Mouse (Mus musculus): ENCODE results near the gene Trmt44. TPM values are rescaled to one million over a fixed set of nuclear protein-coding genes. Genes with fewer than 3 reads are reported as not detected.

Gene Trmt44
- polyA plus RNA-seq, 1 experiment from 2014 or later, result 6.9 TPM

- Histone ChIP-seq H3K27ac (replicated peaks; ENCODE audit: low read depth, low read length) (no peak overlapping the region), H3K27me3 (ENCODE audit: control insufficient read depth, insufficient read depth, low read length) (no peaks in the 10 kb centered on the region), H3K4me2 (ENCODE audit: low read depth, low read length) (no peak overlapping the region), H3K36me3 (replicated peaks; ENCODE audit: control insufficient read depth, insufficient read depth, low read depth, low read length) (no peaks in the 10 kb centered on the region), H3K9me3 (replicated peaks; ENCODE audit: control insufficient read depth, low read length) (no peaks in the 10 kb centered on the region), H3K4me1 (ENCODE audit: control insufficient read depth, insufficient read depth, low read length) (no peaks in the 10 kb centered on the region), H3K9ac (replicated peaks; ENCODE audit: low read length) (no peak overlapping the region), H3K4me3 (ENCODE audit: low read depth, low read length) (no peak overlapping the region)
- DNase-seq (ENCODE audit: low spot score) (no peak), ATAC-seq (replicated peaks; ENCODE audit: insufficient number of reproducible peaks, low FRiP score, low TSS enrichment, low read depth) (no peak; the same call in 1 of the 2 replicates)
- 56% methylated on average over 1 of the region's 1 CpGs for WGBS
Measured at GRCm38 (mm10) chr5:35537474-35537873, 37.4 kb downstream of the Trmt44 start.

GRCm38 (mm10) chr5:35536271-35536670, 38.6 kb downstream of the Trmt44 start:
- WGBS, result 69% methylated on average over 3 of the region's 3 CpGs
- peak; percentile 40 for DNase-seq (ENCODE audit: low spot score)
- Histone ChIP-seq H3K4me1 (ENCODE audit: control insufficient read depth, insufficient read depth, low read length) (no peaks in the 10 kb centered on the region), H3K9ac (replicated peaks; ENCODE audit: low read length) (no peak overlapping the region), H3K9me3 (replicated peaks; ENCODE audit: control insufficient read depth, low read length) (no peaks in the 10 kb centered on the region), H3K4me2 (ENCODE audit: low read depth, low read length) (no peak overlapping the region), H3K27me3 (ENCODE audit: control insufficient read depth, insufficient read depth, low read length) (no peaks in the 10 kb centered on the region), H3K4me3 (ENCODE audit: low read depth, low read length) (no peak overlapping the region), H3K27ac (replicated peaks; ENCODE audit: low read depth, low read length) (no peak overlapping the region), H3K36me3 (replicated peaks; ENCODE audit: control insufficient read depth, insufficient read depth, low read depth, low read length) (no peaks in the 10 kb centered on the region)
- no peak for ATAC-seq (replicated peaks; ENCODE audit: insufficient number of reproducible peaks, low FRiP score, low TSS enrichment, low read depth)

- 10% methylated on average over 10 of the region's 10 CpGs for WGBS
- Histone ChIP-seq H3K27me3 (ENCODE audit: control insufficient read depth, insufficient read depth, low read length) (no peaks in the 10 kb centered on the region), H3K9ac (replicated peaks; ENCODE audit: low read length) (no peak overlapping the region), H3K4me3 (ENCODE audit: low read depth, low read length) (no peak overlapping the region), H3K4me2 (ENCODE audit: low read depth, low read length) (no peak overlapping the region), H3K9me3 (replicated peaks; ENCODE audit: control insufficient read depth, low read length) (no peaks in the 10 kb centered on the region), H3K36me3 (replicated peaks; ENCODE audit: control insufficient read depth, insufficient read depth, low read depth, low read length) (no peaks in the 10 kb centered on the region), H3K4me1 (ENCODE audit: control insufficient read depth, insufficient read depth, low read length) (no peaks in the 10 kb centered on the region), H3K27ac (replicated peaks; ENCODE audit: low read depth, low read length) (no peak overlapping the region)
- ATAC-seq (replicated peaks; ENCODE audit: insufficient number of reproducible peaks, low FRiP score, low TSS enrichment, low read depth), result no peak
- DNase-seq (ENCODE audit: low spot score), result peak; percentile 70
Measured at GRCm38 (mm10) chr5:35531586-35531985, 43.3 kb downstream of the Trmt44 start.

- Histone ChIP-seq H3K9ac (replicated peaks; ENCODE audit: low read length) (no peak overlapping the region), H3K4me1 (ENCODE audit: control insufficient read depth, insufficient read depth, low read length) (no peaks in the 10 kb centered on the region; the same call in 1 of the 2 replicates), H3K9me3 (replicated peaks; ENCODE audit: control insufficient read depth, low read length) (no peaks in the 10 kb centered on the region), H3K27me3 (ENCODE audit: control insufficient read depth, insufficient read depth, low read length) (no peaks in the 10 kb centered on the region), H3K36me3 (replicated peaks; ENCODE audit: control insufficient read depth, insufficient read depth, low read depth, low read length) (no peaks in the 10 kb centered on the region), H3K27ac (replicated peaks; ENCODE audit: low read depth, low read length) (no peak overlapping the region), H3K4me2 (ENCODE audit: low read depth, low read length) (no peak overlapping the region), H3K4me3 (ENCODE audit: low read depth, low read length) (no peak overlapping the region)
- ATAC-seq (replicated peaks; ENCODE audit: insufficient number of reproducible peaks, low FRiP score, low TSS enrichment, low read depth), result no peak
- 14% methylated on average over 4 of the region's 4 CpGs for WGBS
- peak; percentile 77 for DNase-seq (ENCODE audit: low spot score)
Measured at GRCm38 (mm10) chr5:35530442-35530841, 44.4 kb downstream of the Trmt44 start.

GRCm38 (mm10) chr5:35525469-35526123, 49.3 kb downstream of the Trmt44 start, which contains the start of gene Cpz:
Cpz (minus strand) TSS chr5:35525698.
- no peaks in the 10 kb centered on the region for H3K36me3 ChIP-seq (replicated peaks; ENCODE audit: control insufficient read depth, insufficient read depth, low read depth, low read length)
- no peak within 1 kb of the TSS for H3K27ac ChIP-seq (replicated peaks; ENCODE audit: low read depth, low read length)
- no peaks in the 10 kb centered on the region for H3K9me3 ChIP-seq (replicated peaks; ENCODE audit: control insufficient read depth, low read length)
- H3K9ac ChIP-seq (replicated peaks; ENCODE audit: low read length), result peak within 1 kb of the TSS; percentile 60
- peak within 1 kb of the TSS; percentile 89 for H3K4me2 ChIP-seq (ENCODE audit: low read depth, low read length)
- H3K4me3 ChIP-seq (ENCODE audit: low read depth, low read length), result peak within 1 kb of the TSS; percentile 36
- DNase-seq (ENCODE audit: low spot score) (peak; percentile 92), ATAC-seq (replicated peaks; ENCODE audit: insufficient number of reproducible peaks, low FRiP score, low TSS enrichment, low read depth) (peak; percentile 86)
- 2% methylated on average over 28 of the region's 29 CpGs for WGBS
- H3K4me1 ChIP-seq (ENCODE audit: control insufficient read depth, insufficient read depth, low read length), result no peaks in the 10 kb centered on the region; the same call in none of the 2 replicates
- H3K27me3 ChIP-seq (ENCODE audit: control insufficient read depth, insufficient read depth, low read length), result peaks cover 2% of the 10 kb centered on the region; the same call in 1 of the 2 replicates

GRCm38 (mm10) chr5:35524381-35524780, 50.5 kb downstream of the Trmt44 start:
- Histone ChIP-seq H3K27me3 (ENCODE audit: control insufficient read depth, insufficient read depth, low read length) (peaks cover 2% of the 10 kb centered on the region; the same call in 1 of the 2 replicates), H3K27ac (replicated peaks; ENCODE audit: low read depth, low read length) (0 out of 2 replicates have a peak overlapping the region, but pooled peaks have one; percentile 20)

GRCm38 (mm10) chr5:35523735-35524134, 51.1 kb downstream of the Trmt44 start:
- H3K4me3 ChIP-seq (ENCODE audit: low read depth, low read length), result no peak overlapping the region
- no peaks in the 10 kb centered on the region; the same call in none of the 2 replicates for H3K4me1 ChIP-seq (ENCODE audit: control insufficient read depth, insufficient read depth, low read length)
- no peak overlapping the region for H3K9ac ChIP-seq (replicated peaks; ENCODE audit: low read length)
- H3K27ac ChIP-seq (replicated peaks; ENCODE audit: low read depth, low read length), result no peak overlapping the region
- WGBS, result 1% methylated on average over 5 of the region's 5 CpGs
- ATAC-seq (replicated peaks; ENCODE audit: insufficient number of reproducible peaks, low FRiP score, low TSS enrichment, low read depth) (0 out of 2 replicates have a peak, but pooled peaks have one; percentile 20), DNase-seq (ENCODE audit: low spot score) (peak; percentile 88)
- H3K4me2 ChIP-seq (ENCODE audit: low read depth, low read length), result no peak overlapping the region
- H3K36me3 ChIP-seq (replicated peaks; ENCODE audit: control insufficient read depth, insufficient read depth, low read depth, low read length), result no peaks in the 10 kb centered on the region
- H3K27me3 ChIP-seq (ENCODE audit: control insufficient read depth, insufficient read depth, low read length), result peaks cover 2% of the 10 kb centered on the region; the same call in 1 of the 2 replicates
- no peaks in the 10 kb centered on the region for H3K9me3 ChIP-seq (replicated peaks; ENCODE audit: control insufficient read depth, low read length)

More at GRCm38 (mm10) chr5:35524381-35524780, 50.5 kb downstream of the Trmt44 start:
- no peaks in the 10 kb centered on the region; the same call in none of the 2 replicates for H3K4me1 ChIP-seq (ENCODE audit: control insufficient read depth, insufficient read depth, low read length)
- no peaks in the 10 kb centered on the region for H3K36me3 ChIP-seq (replicated peaks; ENCODE audit: control insufficient read depth, insufficient read depth, low read depth, low read length)
- H3K9me3 ChIP-seq (replicated peaks; ENCODE audit: control insufficient read depth, low read length), result no peaks in the 10 kb centered on the region
- H3K4me3 ChIP-seq (ENCODE audit: low read depth, low read length), result no peak overlapping the region
- DNase-seq (ENCODE audit: low spot score), result peak; percentile 35
- H3K9ac ChIP-seq (replicated peaks; ENCODE audit: low read length), result no peak overlapping the region
- peak overlapping the region; percentile 89; the same call in 1 of the 2 replicates for H3K4me2 ChIP-seq (ENCODE audit: low read depth, low read length)
- 66% methylated on average over 2 of the region's 2 CpGs for WGBS
- ATAC-seq (replicated peaks; ENCODE audit: insufficient number of reproducible peaks, low FRiP score, low TSS enrichment, low read depth), result no peak

GRCm38 (mm10) chr5:35516781-35517180, 58.1 kb downstream of the Trmt44 start:
- H3K4me3 ChIP-seq (ENCODE audit: low read depth, low read length), result no peak overlapping the region

More at GRCm38 (mm10) chr5:35516781-35517180, 58.1 kb downstream of the Trmt44 start:
- 83% methylated on average over 11 of the region's 11 CpGs for WGBS
- H3K4me1 ChIP-seq (ENCODE audit: control insufficient read depth, insufficient read depth, low read length), result no peaks in the 10 kb centered on the region
- H3K36me3 ChIP-seq (replicated peaks; ENCODE audit: control insufficient read depth, insufficient read depth, low read depth, low read length), result no peaks in the 10 kb centered on the region
- H3K27ac ChIP-seq (replicated peaks; ENCODE audit: low read depth, low read length), result no peak overlapping the region
- H3K4me2 ChIP-seq (ENCODE audit: low read depth, low read length), result no peak overlapping the region
- DNase-seq (ENCODE audit: low spot score), result no peak
- ATAC-seq (replicated peaks; ENCODE audit: insufficient number of reproducible peaks, low FRiP score, low TSS enrichment, low read depth), result no peak
- H3K9me3 ChIP-seq (replicated peaks; ENCODE audit: control insufficient read depth, low read length), result no peaks in the 10 kb centered on the region
- no peaks in the 10 kb centered on the region for H3K27me3 ChIP-seq (ENCODE audit: control insufficient read depth, insufficient read depth, low read length)
- no peak overlapping the region for H3K9ac ChIP-seq (replicated peaks; ENCODE audit: low read length)

Measured in embryonic facial prominence, embryonic 11.5 days (tissue).